Mouse (Mus musculus) heart, adult 11 months (tissue): ENCODE measurements around the gene Tom1l2.

Experiments
- DNase-seq: peaks from one replicate; pipeline ENCODE4 v3.0.0; 2022

Tom1l2 gene

GRCm38 (mm10) chr11:60257696-60258095, 95.0 kb downstream of the Tom1l2 start:
- no peak for DNase-seq

- DNase-seq, result no peak
Observed at GRCm38 (mm10) chr11:60256713-60257112, 96.0 kb downstream of the Tom1l2 start.

GRCm38 (mm10) chr11:60256176-60256681, 96.5 kb downstream of the Tom1l2 start:
- DNase-seq, result peak; percentile 94

GRCm38 (mm10) chr11:60255639-60256038, 97.1 kb downstream of the Tom1l2 start:
- no peak for DNase-seq

- DNase-seq, result no peak
Observed at GRCm38 (mm10) chr11:60255181-60255580, 97.5 kb downstream of the Tom1l2 start.

GRCm38 (mm10) chr11:60254308-60254707, 98.4 kb downstream of the Tom1l2 start:
- peak; percentile 95 for DNase-seq

- DNase-seq, result no peak
Observed at GRCm38 (mm10) chr11:60253546-60253945, 99.2 kb downstream of the Tom1l2 start.

GRCm38 (mm10) chr11:60250971-60251643, 101.6 kb downstream of the Tom1l2 start:
- no peak for DNase-seq

GRCm38 (mm10) chr11:60249885-60250284, 102.8 kb downstream of the Tom1l2 start:
- DNase-seq, result no peak

- no peak for DNase-seq
Observed at GRCm38 (mm10) chr11:60248596-60249404, 103.9 kb downstream of the Tom1l2 start.

GRCm38 (mm10) chr11:60247753-60248550, 104.8 kb downstream of the Tom1l2 start:
- no peak for DNase-seq

GRCm38 (mm10) chr11:60246077-60246476, 106.6 kb downstream of the Tom1l2 start:
- no peak for DNase-seq

GRCm38 (mm10) chr11:60244503-60245143, 108.1 kb downstream of the Tom1l2 start:
- DNase-seq, result no peak

- DNase-seq, result no peak
Observed at GRCm38 (mm10) chr11:60240509-60240908, 112.2 kb downstream of the Tom1l2 start.

GRCm38 (mm10) chr11:60235351-60235750, 117.4 kb downstream of the Tom1l2 start:
- DNase-seq, result no peak

- DNase-seq, result peak; percentile 96
Observed at GRCm38 (mm10) chr11:60233235-60233634, 119.5 kb downstream of the Tom1l2 start.

GRCm38 (mm10) chr11:60232441-60233058, 120.2 kb downstream of the Tom1l2 start:
- DNase-seq, result no peak

- no peak for DNase-seq
Observed at GRCm38 (mm10) chr11:60231951-60232350, 120.8 kb downstream of the Tom1l2 start.

GRCm38 (mm10) chr11:60231326-60231725, 121.4 kb downstream of the Tom1l2 start:
- DNase-seq, result no peak

GRCm38 (mm10) chr11:60230512-60230911, 122.2 kb downstream of the Tom1l2 start:
- DNase-seq, result no peak

GRCm38 (mm10) chr11:60229821-60230220, 122.9 kb downstream of the Tom1l2 start:
- DNase-seq, result no peak

- peak; percentile 92 for DNase-seq
Observed at GRCm38 (mm10) chr11:60228525-60228924, 124.2 kb downstream of the Tom1l2 start.
